Mouse (Mus musculus): ENCODE measurements around the gene Acvr2a. TPM values are rescaled to one million over a fixed set of nuclear protein-coding genes. Genes with fewer than 3 reads are reported as not detected.

Gene Acvr2a
- 3.9 and 4.6 TPM in 2 replicates for polyA plus RNA-seq (2016; fragmentation: Nextera tagmentation; extraction: Ambion mirVana)

GRCm38 (mm10) chr2:48813371-48814222 is at the start of gene Acvr2a:
TSS of gene Acvr2a (plus strand) at chr2:48814109.
- WGBS (ENCODE audit: insufficient replicate concordance) = under 1% methylated on average over 78 of the region's 105 CpGs
- Histone ChIP-seq H3K4me2 (peak within 1 kb of the TSS; percentile 92), H3K9me3 (replicated peaks) (no peaks in the 10 kb centered on the region), H3K36me3 (no peaks in the 10 kb centered on the region), H3K27me3 (replicated peaks) (peaks cover 43% of the 10 kb centered on the region), H3K4me3 (peak within 1 kb of the TSS; percentile 74), H3K27ac (peak within 1 kb of the TSS; percentile 78), H3K4me1 (peaks cover 20% of the 10 kb centered on the region), H3K9ac (peak within 1 kb of the TSS; percentile 72)
- peak; percentile 84 for ATAC-seq

GRCm38 (mm10) chr2:48766513-48766912 is 47.4 kb upstream of the Acvr2a start:
- Histone ChIP-seq H3K27ac (no peak overlapping the region), H3K4me1 (no peaks in the 10 kb centered on the region), H3K27me3 (replicated peaks) (no peaks in the 10 kb centered on the region), H3K36me3 (no peaks in the 10 kb centered on the region), H3K9ac (no peak overlapping the region), H3K9me3 (replicated peaks) (no peaks in the 10 kb centered on the region), H3K4me3 (no peak overlapping the region), H3K4me2 (no peak overlapping the region)
- no peak for ATAC-seq
- 59% methylated on average over 5 of the region's 5 CpGs for WGBS (ENCODE audit: insufficient replicate concordance)

GRCm38 (mm10) chr2:48767778-48768177 is 46.1 kb upstream of the Acvr2a start:
- Histone ChIP-seq H3K36me3 (no peaks in the 10 kb centered on the region), H3K9ac (no peak overlapping the region), H3K27me3 (replicated peaks) (no peaks in the 10 kb centered on the region), H3K4me1 (no peaks in the 10 kb centered on the region), H3K4me3 (no peak overlapping the region), H3K4me2 (no peak overlapping the region), H3K9me3 (replicated peaks) (no peaks in the 10 kb centered on the region), H3K27ac (no peak overlapping the region)
- 69% methylated on average over 2 of the region's 2 CpGs for WGBS (ENCODE audit: insufficient replicate concordance)
- ATAC-seq = no peak

DNA sequence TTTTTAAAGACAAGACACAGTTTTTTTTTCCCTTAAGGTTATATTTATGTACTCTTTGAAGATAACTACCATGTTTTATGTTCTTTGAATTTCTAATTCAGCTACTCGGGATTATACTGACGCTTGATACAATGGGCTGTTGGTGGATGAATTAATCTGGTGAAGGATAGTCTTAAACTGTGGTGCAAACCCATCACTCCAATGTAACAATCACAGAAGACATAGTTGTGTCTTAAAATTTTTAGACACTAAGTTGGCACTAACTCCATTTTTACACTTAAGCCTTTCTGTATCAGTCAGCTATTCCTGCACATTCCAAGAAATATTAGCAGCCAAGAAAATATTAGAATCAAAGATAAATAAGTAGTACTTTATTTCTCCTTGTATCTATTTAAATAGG is 45.7 kb upstream of the Acvr2a start:
- ATAC-seq = no peak
- Histone ChIP-seq H3K36me3 (no peaks in the 10 kb centered on the region), H3K9ac (no peak overlapping the region), H3K27ac (no peak overlapping the region), H3K27me3 (replicated peaks) (no peaks in the 10 kb centered on the region), H3K9me3 (replicated peaks) (no peaks in the 10 kb centered on the region), H3K4me3 (no peak overlapping the region), H3K4me2 (no peak overlapping the region), H3K4me1 (no peaks in the 10 kb centered on the region)
- WGBS (ENCODE audit: insufficient replicate concordance) = 60% methylated on average over 2 of the region's 2 CpGs

DNA sequence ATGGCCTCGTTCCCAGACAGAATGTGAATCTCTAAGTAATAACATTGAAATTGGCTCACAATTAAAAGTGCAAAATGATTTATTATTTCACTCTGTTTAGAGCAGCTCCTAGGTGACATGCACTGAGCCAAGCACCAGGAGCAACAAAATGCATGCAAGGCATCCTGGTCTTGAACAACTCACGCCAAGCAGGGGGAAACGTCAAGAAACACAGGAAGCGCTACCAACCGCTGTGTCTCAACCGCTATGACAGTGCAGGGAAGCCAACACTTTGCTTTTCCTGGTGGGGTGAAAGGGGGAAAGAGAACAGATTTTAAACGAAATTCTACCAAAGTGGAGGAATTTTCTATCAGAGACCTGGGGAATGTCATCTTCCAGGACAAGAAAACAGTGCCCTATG is 43.8 kb upstream of the Acvr2a start:
- Histone ChIP-seq H3K27me3 (replicated peaks) (no peaks in the 10 kb centered on the region), H3K4me3 (no peak overlapping the region), H3K27ac (no peak overlapping the region), H3K4me2 (no peak overlapping the region), H3K9me3 (replicated peaks) (no peaks in the 10 kb centered on the region), H3K4me1 (no peaks in the 10 kb centered on the region), H3K9ac (no peak overlapping the region), H3K36me3 (no peaks in the 10 kb centered on the region)
- no peak for ATAC-seq
- 51% methylated on average over 7 of the region's 7 CpGs for WGBS (ENCODE audit: insufficient replicate concordance)

DNA sequence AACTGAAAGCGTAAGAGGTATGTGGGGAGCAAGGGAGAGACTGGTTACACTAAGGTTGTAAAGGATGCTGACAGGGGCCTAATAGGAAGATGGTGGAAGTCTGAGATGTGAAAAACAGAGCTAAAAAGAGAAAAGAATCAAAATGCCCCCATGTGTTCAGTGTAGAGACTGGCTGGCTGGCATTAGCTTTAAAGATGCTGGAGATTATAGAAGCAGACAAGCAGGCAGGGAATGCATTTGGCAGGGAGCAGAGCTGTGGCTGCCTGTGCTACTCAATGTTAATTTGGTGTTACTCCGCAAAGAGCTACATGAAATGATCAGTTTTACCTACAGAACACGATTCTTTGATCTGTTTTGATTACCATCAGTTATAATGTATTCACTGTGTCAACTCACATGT is 43.3 kb upstream of the Acvr2a start:
- Histone ChIP-seq H3K27me3 (replicated peaks) (no peaks in the 10 kb centered on the region), H3K4me2 (no peak overlapping the region), H3K27ac (no peak overlapping the region), H3K4me1 (no peaks in the 10 kb centered on the region), H3K9me3 (replicated peaks) (no peaks in the 10 kb centered on the region), H3K9ac (no peak overlapping the region), H3K36me3 (no peaks in the 10 kb centered on the region), H3K4me3 (no peak overlapping the region)
- ATAC-seq = no peak
- 67% methylated on average over 3 of the region's 3 CpGs for WGBS (ENCODE audit: insufficient replicate concordance)

DNA sequence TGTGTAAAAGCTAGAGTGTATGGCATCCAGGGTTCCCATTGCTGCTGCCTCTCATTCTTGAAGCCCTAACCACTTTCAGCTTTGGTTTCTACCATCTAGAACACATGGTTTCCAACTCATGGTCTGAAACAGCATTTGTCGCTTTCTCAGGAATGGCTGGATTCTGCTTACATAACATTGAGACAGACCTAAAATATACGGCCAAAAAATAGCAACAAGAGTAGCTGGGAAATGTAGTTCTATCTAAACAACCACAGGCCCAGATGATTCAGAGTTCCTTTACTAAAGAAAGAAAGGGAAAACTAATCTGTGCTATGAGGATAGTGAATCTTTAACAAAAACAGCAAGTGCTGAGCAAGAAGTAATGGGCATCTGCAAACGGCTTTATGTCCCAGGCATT is 38.6 kb upstream of the Acvr2a start:
- ATAC-seq = no peak
- WGBS (ENCODE audit: insufficient replicate concordance) = 66% methylated on average over 3 of the region's 3 CpGs
- H3K4me3 ChIP-seq = no peak overlapping the region

DNA sequence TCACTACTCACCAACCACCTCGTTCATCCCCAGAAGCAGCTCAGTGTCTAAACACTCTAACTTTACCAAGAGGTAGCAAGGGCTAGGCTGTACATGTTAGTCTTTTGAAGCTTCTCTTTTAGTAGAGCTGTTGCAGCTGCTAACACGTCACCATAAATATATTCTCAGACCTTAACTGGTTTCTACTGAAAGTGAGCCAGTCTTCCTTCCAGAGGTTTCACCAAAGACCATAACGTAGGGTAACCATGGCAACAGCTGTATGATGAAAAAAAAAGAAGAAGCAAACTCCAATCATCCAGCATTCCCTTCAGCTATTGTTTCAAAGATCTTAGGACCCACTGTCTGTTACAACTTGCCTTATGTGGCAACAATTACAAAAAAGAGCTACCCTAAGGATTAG is 25.0 kb upstream of the Acvr2a start:
- Histone ChIP-seq H3K9ac (no peak overlapping the region), H3K36me3 (no peaks in the 10 kb centered on the region), H3K4me3 (no peak overlapping the region), H3K9me3 (replicated peaks) (no peaks in the 10 kb centered on the region), H3K27ac (no peak overlapping the region), H3K27me3 (replicated peaks) (no peaks in the 10 kb centered on the region), H3K4me2 (no peak overlapping the region), H3K4me1 (no peaks in the 10 kb centered on the region)
- ATAC-seq = no peak
- 48% methylated on average over 3 of the region's 3 CpGs for WGBS (ENCODE audit: insufficient replicate concordance)

More for the DNA sequence above, 38.6 kb upstream of the Acvr2a start:
- H3K36me3 ChIP-seq = no peaks in the 10 kb centered on the region
- H3K27ac ChIP-seq = no peak overlapping the region
- H3K9me3 ChIP-seq (replicated peaks) = no peaks in the 10 kb centered on the region
- no peaks in the 10 kb centered on the region for H3K4me1 ChIP-seq
- H3K4me2 ChIP-seq = no peak overlapping the region
- H3K27me3 ChIP-seq (replicated peaks) = no peaks in the 10 kb centered on the region
- H3K9ac ChIP-seq = no peak overlapping the region

- peak overlapping the region; percentile 74 for H3K4me3 ChIP-seq
- WGBS (ENCODE audit: insufficient replicate concordance) = under 1% methylated on average over 72 of the region's 76 CpGs
- peak overlapping the region; percentile 92 for H3K4me2 ChIP-seq
- H3K4me1 ChIP-seq = peaks cover 20% of the 10 kb centered on the region
- no peaks in the 10 kb centered on the region for H3K9me3 ChIP-seq (replicated peaks)
- H3K27ac ChIP-seq = peak overlapping the region; percentile 78
- no peaks in the 10 kb centered on the region for H3K36me3 ChIP-seq
- peaks cover 43% of the 10 kb centered on the region for H3K27me3 ChIP-seq (replicated peaks)
- peak; percentile 63 for ATAC-seq
- peak overlapping the region; percentile 72 for H3K9ac ChIP-seq
Measured at GRCm38 (mm10) chr2:48814223-48815038, 522 bp downstream of the Acvr2a start.

- Histone ChIP-seq H3K27ac (no peak overlapping the region), H3K9me3 (replicated peaks) (no peaks in the 10 kb centered on the region), H3K4me2 (peak overlapping the region; percentile 92), H3K9ac (peak overlapping the region; percentile 72), H3K4me3 (peak overlapping the region; percentile 74), H3K4me1 (peaks cover 20% of the 10 kb centered on the region), H3K27me3 (replicated peaks) (peaks cover 43% of the 10 kb centered on the region), H3K36me3 (no peaks in the 10 kb centered on the region)
- 5% methylated on average over 15 of the region's 15 CpGs for WGBS (ENCODE audit: insufficient replicate concordance)
- ATAC-seq = no peak
Measured at GRCm38 (mm10) chr2:48815039-48815590, 1.2 kb downstream of the Acvr2a start.

- peaks cover 20% of the 10 kb centered on the region for H3K4me1 ChIP-seq
- no peak overlapping the region for H3K9ac ChIP-seq
- ATAC-seq = no peak
- 22% methylated on average over 9 of the region's 9 CpGs for WGBS (ENCODE audit: insufficient replicate concordance)
- no peaks in the 10 kb centered on the region for H3K9me3 ChIP-seq (replicated peaks)
- peak overlapping the region; percentile 74 for H3K4me3 ChIP-seq
- no peaks in the 10 kb centered on the region for H3K36me3 ChIP-seq
- peaks cover 42% of the 10 kb centered on the region for H3K27me3 ChIP-seq (replicated peaks)
- H3K4me2 ChIP-seq = peak overlapping the region; percentile 92
- no peak overlapping the region for H3K27ac ChIP-seq
Measured at GRCm38 (mm10) chr2:48816141-48817028, 2.5 kb downstream of the Acvr2a start.
